Mouse (Mus musculus) heart, embryonic 16.5 days (tissue): ENCODE results near the gene Fads6. TPM values are rescaled to one million over a fixed set of nuclear protein-coding genes. Genes with fewer than 3 reads are reported as not detected.

ENCODE experiments used
- ATAC-seq: fragments of 200-750 bp; cut with Nextera tagmentation; replicated peaks from 2 replicates; pipeline ENCODE4 v1.8.0; 2017; ENCODE audit warnings: moderate number of reproducible peaks; ENCODE audit not compliant: insufficient read depth, low FRiP score; ENCODE audit errors: extremely low read depth
- H3K27ac ChIP-seq: fragments of 300-500 bp; sonication (generic); 2 replicates; pipeline ENCODE4 v1.5.1; 2014; ENCODE audit warnings: mild to moderate bottlenecking, low read length, control low read depth, moderate library complexity
- H3K27me3 ChIP-seq: fragments of 300-500 bp; sonication (generic); 2 replicates; pipeline ENCODE4 v1.6.1; 2014; ENCODE audit warnings: low read length, mixed read lengths; ENCODE audit not compliant: control insufficient read depth, insufficient read depth
- H3K36me3 ChIP-seq: fragments of 300-500 bp; sonication (generic); 2 replicates; pipeline ENCODE4 v1.6.1; 2014; ENCODE audit not compliant: control insufficient read depth, insufficient read depth
- H3K4me1 ChIP-seq: fragments of 300-500 bp; sonication (generic); 2 replicates; pipeline ENCODE4 v1.6.1; 2014; ENCODE audit warnings: low read length, mixed read lengths; ENCODE audit not compliant: control insufficient read depth, insufficient read depth
- H3K4me2 ChIP-seq: fragments of 300-500 bp; sonication (generic); 2 replicates; pipeline ENCODE4 v1.6.1; 2014; ENCODE audit warnings: low read depth, mild to moderate bottlenecking, control low read depth, low read length
- H3K4me3 ChIP-seq: fragments of 300-500 bp; sonication (generic); 2 replicates; pipeline ENCODE4 v1.5.1; 2014; ENCODE audit warnings: mild to moderate bottlenecking, control low read depth, low read length
- H3K9ac ChIP-seq: fragments of 300-500 bp; sonication (generic); 2 replicates; pipeline ENCODE4 v1.6.1; 2014; ENCODE audit warnings: low read length, control low read depth
- H3K9me3 ChIP-seq: fragments of 300-500 bp; sonication (generic); replicated peaks from 2 replicates; pipeline ENCODE4 v1.6.1; 2016; ENCODE audit warnings: low read length; ENCODE audit not compliant: control insufficient read depth
- whole genome bisulfite sequencing: fragments of 180-500 bp; shearing (Covaris S2); extraction: QIAGEN DNeasy Blood & Tissue Kit; methylation state at CpG from one replicate; pipeline ENCODE4 v1.1.7; 2014; 5-methylcytosine and 5-hydroxymethylcytosine counted together
- polyA plus RNA-seq: library from polyadenylated mRNA; unstranded; fragments of >200 nt; fragmentation: Nextera tagmentation; extraction: Ambion mirVana; gene quantifications from 2 replicates; pipeline ENCODE4 v1.2.1, GENCODE M21; 2015

The Fads6 gene
- polyA plus RNA-seq, 1 experiment from 2014 or later = 0.74 TPM

GRCm38 (mm10) chr11:115275509-115275908 lies 22.0 kb downstream of the Fads6 start:
- Histone ChIP-seq H3K4me2 (no peak overlapping the region), H3K4me3 (no peak overlapping the region), H3K36me3 (no peaks in the 10 kb centered on the region), H3K27me3 (no peaks in the 10 kb centered on the region), H3K4me1 (peaks cover 11% of the 10 kb centered on the region), H3K27ac (no peak overlapping the region), H3K9ac (peak overlapping the region; percentile 23; the same call in 1 of the 2 replicates), H3K9me3 (no peaks in the 10 kb centered on the region)
- 72% methylated on average over 6 of the region's 6 CpGs for WGBS
- ATAC-seq = no peak

GRCm38 (mm10) chr11:115274771-115275170 lies 22.7 kb downstream of the Fads6 start:
- Histone ChIP-seq H3K4me2 (no peak overlapping the region), H3K4me3 (no peak overlapping the region), H3K36me3 (no peaks in the 10 kb centered on the region), H3K27ac (no peak overlapping the region), H3K9me3 (no peaks in the 10 kb centered on the region), H3K9ac (no peak overlapping the region), H3K27me3 (no peaks in the 10 kb centered on the region), H3K4me1 (peaks cover 11% of the 10 kb centered on the region)
- WGBS = 87% methylated on average over 6 of the region's 6 CpGs
- ATAC-seq = no peak

- H3K4me3 ChIP-seq = no peak overlapping the region
- no peak for ATAC-seq
- H3K36me3 ChIP-seq = no peaks in the 10 kb centered on the region
- 72% methylated on average over 7 of the region's 7 CpGs for WGBS
- no peaks in the 10 kb centered on the region for H3K9me3 ChIP-seq
- H3K4me2 ChIP-seq = no peak overlapping the region
- no peaks in the 10 kb centered on the region; the same call in 1 of the 2 replicates for H3K27me3 ChIP-seq
- peaks cover 11% of the 10 kb centered on the region for H3K4me1 ChIP-seq
- no peak overlapping the region for H3K27ac ChIP-seq
- no peak overlapping the region for H3K9ac ChIP-seq
These were observed 23.3 kb downstream of the Fads6 start for GRCm38 (mm10) chr11:115274178-115274577.

GRCm38 (mm10) chr11:115273735-115274134 lies 23.7 kb downstream of the Fads6 start:
- peaks cover 11% of the 10 kb centered on the region for H3K4me1 ChIP-seq
- WGBS = 57% methylated on average over 7 of the region's 7 CpGs

GRCm38 (mm10) chr11:115272894-115273498 lies 24.5 kb downstream of the Fads6 start:
- 62% methylated on average over 10 of the region's 10 CpGs for WGBS
- Histone ChIP-seq H3K9ac (no peak overlapping the region), H3K27me3 (peaks cover 9% of the 10 kb centered on the region), H3K27ac (no peak overlapping the region), H3K4me2 (no peak overlapping the region), H3K4me3 (no peak overlapping the region), H3K9me3 (no peaks in the 10 kb centered on the region), H3K4me1 (peaks cover 10% of the 10 kb centered on the region), H3K36me3 (no peaks in the 10 kb centered on the region)
- no peak for ATAC-seq

More at GRCm38 (mm10) chr11:115273735-115274134, 23.7 kb downstream of the Fads6 start:
- no peaks in the 10 kb centered on the region for H3K36me3 ChIP-seq
- H3K4me2 ChIP-seq = no peak overlapping the region
- no peak overlapping the region for H3K27ac ChIP-seq
- H3K4me3 ChIP-seq = no peak overlapping the region
- peaks cover 2% of the 10 kb centered on the region; the same call in 1 of the 2 replicates for H3K27me3 ChIP-seq
- H3K9ac ChIP-seq = no peak overlapping the region
- no peak for ATAC-seq
- H3K9me3 ChIP-seq = no peaks in the 10 kb centered on the region

- Histone ChIP-seq H3K36me3 (no peaks in the 10 kb centered on the region), H3K4me1 (peaks cover 14% of the 10 kb centered on the region), H3K4me3 (no peak overlapping the region), H3K4me2 (no peak overlapping the region), H3K27me3 (peaks cover 24% of the 10 kb centered on the region), H3K9ac (no peak overlapping the region), H3K9me3 (no peaks in the 10 kb centered on the region), H3K27ac (no peak overlapping the region)
- WGBS = 66% methylated on average over 10 of the region's 10 CpGs
- no peak for ATAC-seq
These were observed 26.0 kb downstream of the Fads6 start for GRCm38 (mm10) chr11:115271481-115271880.

GRCm38 (mm10) chr11:115271052-115271451 lies 26.4 kb downstream of the Fads6 start:
- no peak overlapping the region for H3K4me3 ChIP-seq
- H3K9me3 ChIP-seq = no peaks in the 10 kb centered on the region
- 72% methylated on average over 9 of the region's 9 CpGs for WGBS
- H3K4me1 ChIP-seq = peaks cover 12% of the 10 kb centered on the region
- H3K4me2 ChIP-seq = no peak overlapping the region
- H3K9ac ChIP-seq = no peak overlapping the region
- H3K36me3 ChIP-seq = no peaks in the 10 kb centered on the region
- H3K27me3 ChIP-seq = peaks cover 28% of the 10 kb centered on the region
- no peak for ATAC-seq
- H3K27ac ChIP-seq = no peak overlapping the region

- H3K9me3 ChIP-seq = no peaks in the 10 kb centered on the region
- H3K27me3 ChIP-seq = peaks cover 36% of the 10 kb centered on the region
- no peak for ATAC-seq
- no peak overlapping the region for H3K27ac ChIP-seq
- no peaks in the 10 kb centered on the region for H3K36me3 ChIP-seq
- no peak overlapping the region for H3K4me2 ChIP-seq
- WGBS = 30% methylated on average over 19 of the region's 19 CpGs
- no peak overlapping the region for H3K4me3 ChIP-seq
- peaks cover 15% of the 10 kb centered on the region for H3K4me1 ChIP-seq
- H3K9ac ChIP-seq = no peak overlapping the region
These were observed 27.2 kb downstream of the Fads6 start for GRCm38 (mm10) chr11:115270148-115270861.

- Histone ChIP-seq H3K4me3 (no peak overlapping the region), H3K36me3 (no peaks in the 10 kb centered on the region), H3K27ac (no peak overlapping the region), H3K9me3 (no peaks in the 10 kb centered on the region), H3K27me3 (peaks cover 43% of the 10 kb centered on the region), H3K9ac (no peak overlapping the region), H3K4me1 (peaks cover 19% of the 10 kb centered on the region), H3K4me2 (no peak overlapping the region)
- WGBS = 90% methylated on average over 27 of the region's 27 CpGs
- ATAC-seq = no peak
These were observed 28.0 kb downstream of the Fads6 start for GRCm38 (mm10) chr11:115269330-115270066.
